Mouse (Mus musculus) E14TG2a.4 (cell line): ENCODE measurements around the gene Prr5l.

Source experiments
- CTCF ChIP-seq: conservative IDR thresholded peaks from 2 replicates; pipeline ENCODE4 v1.5.1; 2014; ENCODE audit warnings: low read length
- POU5F1 ChIP-seq: IDR thresholded peaks from 2 replicates; pipeline ENCODE4 v1.6.1; 2014; ENCODE audit warnings: low read length, borderline replicate concordance

DNA sequence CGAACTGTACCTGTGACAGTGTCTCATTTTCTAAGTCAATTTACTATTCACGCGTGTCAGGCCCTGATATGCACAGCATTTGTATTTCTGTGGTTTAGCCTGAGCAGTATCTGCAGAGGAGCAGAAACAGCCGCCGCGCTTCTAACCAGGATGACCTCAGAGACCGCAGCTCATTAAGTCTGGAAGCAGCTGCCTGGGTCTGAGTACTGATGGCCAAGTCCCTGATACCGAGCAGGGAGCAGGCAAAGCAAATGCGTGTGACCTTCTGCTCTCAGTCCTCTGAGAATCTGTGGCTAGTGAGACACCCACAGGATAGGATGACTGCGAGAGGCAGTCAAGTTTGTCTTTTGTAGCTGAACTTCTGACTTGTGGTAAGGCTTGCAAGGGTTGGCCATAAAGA is 120.4 kb downstream of the Prr5l start:
- TF ChIP-seq CTCF, result no peak
- TF ChIP-seq POU5F1, result no peak
